Mouse (Mus musculus) lung, postnatal 4 days (tissue): ENCODE results near the gene Usp42.

Experiments used
- DNase-seq, 2 experiments: peaks; one replicate each; pipeline ENCODE4 v3.0.0; 2021

Usp42 gene

GRCm38 (mm10) chr5:143732180-143732891 lies at the start of gene Usp42:
TSS of gene Usp42 (minus strand) at chr5:143732280.
- DNase-seq, result peak; percentile 96 to 99

GRCm38 (mm10) chr5:143760508-143760907 lies 28.4 kb upstream of the Usp42 start:
- DNase-seq, result no peak

GRCm38 (mm10) chr5:143759554-143759953 lies 27.5 kb upstream of the Usp42 start:
- DNase-seq, result no peak

- DNase-seq, result peak; percentile 90 to 94
Measured at GRCm38 (mm10) chr5:143757755-143758443, 25.8 kb upstream of the Usp42 start.

- DNase-seq, result no peak
Measured at GRCm38 (mm10) chr5:143755529-143756141, 23.6 kb upstream of the Usp42 start.

- DNase-seq, result no peak
Measured at GRCm38 (mm10) chr5:143749630-143750208, 17.6 kb upstream of the Usp42 start.

GRCm38 (mm10) chr5:143731483-143732112 lies 482 bp downstream of the Usp42 start:
- peak; percentile 44 to 62 for DNase-seq

- DNase-seq, result no peak
Measured at GRCm38 (mm10) chr5:143730915-143731314, 1.2 kb downstream of the Usp42 start.

- no peak for DNase-seq
Measured at GRCm38 (mm10) chr5:143721962-143722361, 10.1 kb downstream of the Usp42 start.

- DNase-seq, result no peak
Measured at GRCm38 (mm10) chr5:143712011-143712800, 19.9 kb downstream of the Usp42 start.

- peak; percentile 72 to 73 for DNase-seq
Measured at GRCm38 (mm10) chr5:143711326-143711725, 20.8 kb downstream of the Usp42 start.

GRCm38 (mm10) chr5:143706822-143707200 lies 25.3 kb downstream of the Usp42 start:
- peak in 1 of 2 experiments; percentile 15 for DNase-seq

GRCm38 (mm10) chr5:143706030-143706821 lies 25.9 kb downstream of the Usp42 start:
- DNase-seq, result peak in 1 of 2 experiments; percentile 14

GRCm38 (mm10) chr5:143705659-143705982 lies 26.5 kb downstream of the Usp42 start:
- peak in 1 of 2 experiments; percentile 14 for DNase-seq

- no peak for DNase-seq
Measured at GRCm38 (mm10) chr5:143704875-143705658, 27.0 kb downstream of the Usp42 start.

GRCm38 (mm10) chr5:143701074-143701473 lies 31.0 kb downstream of the Usp42 start:
- DNase-seq, result no peak

- DNase-seq, result no peak
Measured at GRCm38 (mm10) chr5:143700247-143700646, 31.8 kb downstream of the Usp42 start.

- no peak for DNase-seq
Measured at GRCm38 (mm10) chr5:143698454-143698853, 33.6 kb downstream of the Usp42 start.

GRCm38 (mm10) chr5:143696323-143696722 lies 35.8 kb downstream of the Usp42 start:
- DNase-seq, result peak in 1 of 2 experiments; percentile 52

GRCm38 (mm10) chr5:143690926-143691325 lies 41.2 kb downstream of the Usp42 start:
- no peak for DNase-seq

- DNase-seq, result no peak
Measured at GRCm38 (mm10) chr5:143690392-143690791, 41.7 kb downstream of the Usp42 start.
